Mouse (Mus musculus) liver (tissue): ENCODE results near the gene Epc2.

Experiments
- DNase-seq: peaks from one replicate; pipeline ENCODE4 v3.0.0-alpha.2; 2020; ENCODE audit warnings: mixed read lengths

The Epc2 gene

DNA sequence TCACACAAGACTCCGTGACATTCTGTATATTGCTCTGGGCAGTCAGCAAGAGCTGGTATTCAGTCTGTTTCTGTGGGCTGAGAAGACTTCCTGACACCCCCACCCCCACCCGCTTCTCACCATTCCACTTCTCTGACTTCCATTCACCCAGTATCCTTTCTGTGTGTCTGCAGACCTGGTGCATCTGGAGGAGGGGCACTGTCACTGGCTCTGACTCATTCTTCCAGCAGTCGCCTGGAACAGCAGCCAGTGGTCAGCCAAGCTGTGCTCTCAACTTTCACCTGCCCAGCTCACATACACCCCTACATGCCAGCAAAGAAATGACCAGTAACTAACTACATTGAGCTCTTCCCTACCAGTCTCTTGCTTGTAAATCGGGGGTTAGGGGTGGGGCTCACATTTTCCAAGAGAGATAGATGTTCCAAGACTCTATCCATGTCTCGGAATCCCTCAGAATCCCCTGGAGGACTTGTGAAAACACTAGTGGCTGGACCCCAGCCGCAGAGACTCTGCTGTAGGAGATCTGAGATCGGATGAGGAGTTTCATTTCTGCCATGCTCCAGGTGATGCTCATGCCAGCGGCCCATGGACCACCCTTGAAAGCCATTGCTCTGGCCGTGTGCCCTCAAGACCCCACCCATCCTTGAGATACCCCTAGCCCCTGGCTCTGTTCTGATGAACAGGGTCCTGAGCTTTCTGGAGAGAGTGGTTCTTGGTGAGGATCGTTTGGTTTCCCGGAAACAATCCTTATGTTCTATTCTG lies 120.1 kb downstream of the Epc2 start:
- no peak for DNase-seq

DNA sequence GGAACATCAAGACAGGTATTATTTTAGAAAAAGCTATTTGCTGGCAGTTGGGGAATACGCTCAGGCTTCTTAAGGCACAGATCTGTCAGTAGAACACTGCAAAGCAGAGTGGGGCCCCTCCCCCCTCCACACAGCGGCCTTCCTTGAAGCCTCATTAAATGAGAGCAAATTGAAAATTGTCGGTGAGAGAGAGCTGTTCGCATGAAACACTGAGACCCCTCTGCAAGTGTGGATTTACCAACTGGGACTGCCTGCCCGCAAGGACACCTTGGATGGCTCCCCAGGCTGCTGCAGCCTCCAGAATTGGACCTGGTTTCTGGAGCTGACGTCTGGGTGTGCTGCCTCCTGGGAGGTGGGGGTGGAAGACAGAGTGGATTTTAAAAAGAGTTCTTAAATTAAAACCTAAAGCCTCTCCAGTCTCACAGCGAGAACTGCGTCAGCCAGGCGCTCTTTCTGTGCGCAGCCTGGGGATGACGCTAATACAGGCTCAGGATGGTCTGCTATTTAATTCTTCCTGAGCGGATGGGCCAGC lies 120.9 kb downstream of the Epc2 start:
- DNase-seq = no peak

DNA sequence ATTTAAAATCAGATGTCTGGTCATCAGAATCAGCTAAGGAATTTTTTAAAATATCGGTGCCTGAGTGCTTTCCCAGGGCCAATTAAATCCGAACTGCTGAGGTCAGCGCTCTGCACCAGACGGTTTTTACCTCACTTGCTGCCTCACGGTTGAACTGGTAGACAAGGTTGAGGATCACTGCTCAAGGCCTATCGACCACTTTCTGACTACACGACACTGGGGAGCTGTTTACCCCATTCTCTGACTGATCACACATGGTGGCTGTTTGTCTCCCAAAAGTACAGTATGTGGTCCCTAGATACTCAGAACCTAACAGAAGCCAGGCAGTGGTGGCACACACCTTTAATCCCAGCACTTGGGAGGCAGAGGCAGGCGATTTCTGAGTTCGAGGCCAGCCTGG lies 121.4 kb downstream of the Epc2 start:
- DNase-seq = no peak

DNA sequence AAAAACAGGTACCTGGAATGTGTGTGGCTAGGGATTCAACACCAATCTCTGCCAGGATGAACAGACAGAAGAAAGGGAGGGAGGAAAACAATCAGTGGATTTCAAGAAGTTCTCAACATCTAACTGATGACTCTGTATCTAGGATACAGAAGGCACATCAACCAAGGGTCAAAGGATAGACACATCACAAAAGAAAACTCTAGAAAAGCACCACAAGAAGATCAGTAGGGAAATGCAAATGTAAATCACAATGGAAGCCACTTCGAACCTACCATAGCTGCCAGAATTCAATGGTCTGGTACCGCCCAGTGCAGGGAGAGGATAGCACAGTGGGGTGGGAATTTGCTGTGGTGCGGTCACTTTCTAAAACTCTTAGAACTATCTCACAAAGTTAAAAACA lies 122.0 kb downstream of the Epc2 start:
- DNase-seq = no peak

DNA sequence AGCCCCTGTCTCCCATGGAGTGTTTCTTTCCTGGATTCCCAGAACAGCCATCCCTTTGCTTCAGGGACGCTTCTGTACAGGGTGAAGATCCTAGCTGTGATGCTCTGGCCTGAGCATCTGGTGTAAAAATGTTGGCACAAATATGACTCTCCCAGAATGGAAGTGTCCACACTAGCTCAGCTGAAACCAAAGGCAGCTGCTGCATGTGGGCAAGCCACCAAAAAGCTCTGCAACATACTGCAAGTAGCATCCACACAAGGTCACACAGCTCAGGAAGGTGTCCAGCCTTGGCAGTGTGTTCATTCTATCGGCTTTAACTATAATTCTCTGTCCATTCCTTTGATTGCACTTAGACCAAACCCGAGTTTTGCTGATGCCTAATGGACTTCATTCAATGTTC lies 129.3 kb downstream of the Epc2 start:
- no peak for DNase-seq

DNA sequence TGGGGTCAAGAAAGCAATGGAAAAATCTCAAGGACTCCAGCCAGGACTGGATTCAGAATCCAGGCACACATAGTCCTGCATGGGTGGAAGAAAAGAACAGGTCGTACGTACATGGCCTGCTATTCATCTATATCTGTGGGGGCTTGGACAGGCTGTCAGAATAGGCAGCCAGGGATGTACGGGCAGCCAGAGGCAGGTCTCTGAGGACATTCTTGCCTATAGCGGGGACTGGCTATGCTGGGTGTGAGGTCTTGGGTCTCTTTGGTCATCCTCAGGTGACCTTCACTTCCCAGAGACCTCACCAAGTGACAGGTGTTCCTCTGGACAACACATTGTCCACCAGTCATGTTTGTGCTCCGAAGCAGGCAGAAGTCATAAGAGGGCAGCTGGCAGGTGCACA lies 131.3 kb downstream of the Epc2 start:
- no peak for DNase-seq

DNA sequence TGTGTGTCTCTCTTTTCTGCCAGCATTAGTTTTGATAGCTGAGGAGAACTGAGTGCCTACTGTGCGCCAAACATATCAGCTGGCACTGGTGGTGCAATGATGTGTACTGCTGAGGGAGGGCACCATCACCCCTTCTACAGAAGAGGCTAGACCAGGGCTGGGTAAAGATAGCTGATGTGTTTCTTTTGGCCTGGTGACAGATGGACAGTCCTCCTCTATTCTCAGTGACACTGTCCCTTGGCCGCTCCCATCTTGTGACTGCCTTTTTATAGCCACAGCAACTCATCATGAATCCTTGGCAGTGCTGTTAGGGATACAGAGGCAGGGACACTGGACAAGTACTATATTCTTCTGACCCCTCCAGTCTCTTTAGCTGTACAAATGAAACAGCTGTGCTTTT lies 132.0 kb downstream of the Epc2 start:
- DNase-seq = no peak

DNA sequence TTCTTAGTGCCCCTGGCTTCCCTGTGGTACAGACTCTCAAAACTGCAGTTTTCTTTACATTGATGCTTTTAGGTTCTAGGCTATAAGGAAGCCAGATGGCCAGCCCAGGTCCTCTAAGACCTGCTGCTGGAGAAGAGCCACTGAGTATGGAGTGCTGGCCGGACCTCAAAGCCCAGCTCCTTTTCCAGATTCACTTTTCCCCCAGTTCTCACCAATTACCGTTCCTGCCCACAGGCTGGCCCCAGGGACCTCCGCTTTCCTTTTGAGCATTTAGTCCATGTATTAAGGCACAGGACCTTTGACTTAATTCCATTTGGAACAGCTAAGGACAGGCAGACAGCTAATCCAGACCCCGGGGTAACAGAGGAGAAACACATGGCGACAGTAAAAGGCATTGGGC lies 139.2 kb downstream of the Epc2 start:
- DNase-seq = no peak

DNA sequence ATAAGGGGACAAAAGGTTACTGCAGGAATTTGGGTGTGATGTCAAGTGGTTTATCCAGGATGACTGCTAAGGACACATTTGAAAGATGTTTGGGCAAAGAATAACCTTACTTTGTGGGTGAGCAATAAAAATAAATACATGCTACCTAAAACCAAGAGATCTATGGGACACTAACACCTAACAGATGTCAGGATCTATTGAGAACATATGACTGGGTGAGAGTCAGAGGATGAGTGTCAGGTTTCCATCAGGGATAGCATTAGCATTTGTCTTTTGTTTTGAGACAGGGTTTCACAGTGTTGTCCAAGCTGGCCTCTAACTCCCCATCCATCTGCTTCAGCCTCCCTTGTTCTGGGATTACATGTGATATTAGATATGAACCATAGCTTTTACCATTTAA lies 141.6 kb downstream of the Epc2 start:
- no peak for DNase-seq

DNA sequence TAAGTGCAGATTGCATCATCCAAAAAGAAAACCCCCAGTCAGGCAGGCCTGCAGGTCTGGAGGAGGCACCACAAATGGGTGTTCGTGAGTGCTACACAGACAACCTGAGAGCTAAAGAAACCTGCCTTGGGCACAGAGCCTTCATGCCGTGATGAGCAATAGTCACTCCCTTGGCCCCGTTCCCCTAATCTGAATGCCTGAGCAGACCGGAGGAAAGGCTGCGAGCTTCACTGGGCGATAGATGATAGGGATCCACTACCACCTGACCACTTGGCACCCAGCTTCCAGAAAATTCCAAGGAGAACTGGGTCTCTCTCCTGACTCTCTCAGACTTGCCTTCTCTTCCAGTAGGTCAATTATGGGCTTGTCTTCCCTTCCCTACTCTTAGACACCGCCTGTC lies 143.6 kb downstream of the Epc2 start:
- DNase-seq = no peak

DNA sequence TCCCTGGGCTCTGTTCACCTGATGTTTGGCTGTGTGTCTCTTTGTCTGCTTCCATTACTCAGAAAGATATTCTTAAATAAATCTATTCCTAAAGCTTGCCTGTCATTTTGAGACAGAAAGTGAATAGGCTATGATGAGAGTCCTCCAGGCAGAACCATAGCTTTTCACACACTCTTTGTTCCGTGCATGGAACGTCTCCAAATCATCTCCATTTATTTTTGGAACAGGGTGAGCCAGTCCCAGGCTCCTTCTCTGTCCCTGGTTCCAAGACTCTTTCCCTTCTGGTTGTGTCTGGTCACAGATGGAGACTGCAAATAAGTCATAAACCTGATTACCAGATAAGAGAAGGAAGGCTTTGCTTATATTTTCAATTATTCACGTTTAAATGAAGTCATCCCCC lies 145.0 kb downstream of the Epc2 start:
- DNase-seq = no peak

DNA sequence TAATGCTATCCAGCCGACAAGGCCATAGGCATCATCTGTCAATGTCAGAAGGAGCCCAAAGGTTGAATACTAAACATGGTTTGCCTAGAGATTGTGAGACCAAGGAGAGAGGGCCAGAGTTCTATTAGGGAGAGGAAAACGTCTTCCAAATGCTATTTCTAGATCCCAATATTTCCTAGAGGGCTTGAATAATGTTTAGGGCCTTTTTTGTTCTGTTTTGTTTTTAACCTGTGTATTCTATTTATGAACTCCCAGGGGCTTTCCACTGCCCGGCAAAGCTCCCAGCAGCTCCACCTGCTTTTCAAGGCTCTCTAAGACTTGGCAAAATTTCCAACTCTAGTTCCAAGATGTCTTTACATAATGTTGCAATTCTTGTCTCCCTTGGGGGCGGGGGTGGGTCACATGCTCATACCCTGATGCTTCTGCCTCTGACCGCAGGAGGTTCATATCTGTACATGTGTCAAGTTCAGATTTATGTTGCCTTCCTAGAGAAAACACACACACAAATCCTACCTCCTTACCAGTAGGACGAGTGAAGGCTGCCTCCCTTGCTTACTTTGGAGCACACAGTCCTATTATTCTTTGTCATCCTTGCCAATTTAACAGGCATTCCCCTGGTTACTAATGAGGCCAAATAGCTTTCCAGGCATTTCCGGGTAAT lies 148.9 kb downstream of the Epc2 start:
- peak; percentile 9 for DNase-seq
